Mouse (Mus musculus): ENCODE results near the gene Ncaph2. TPM values are rescaled to one million over a fixed set of nuclear protein-coding genes. Genes with fewer than 3 reads are reported as not detected.
A peak's percentile ranks its signal among the peaks of the same experiment; 100 is the strongest.

The Ncaph2 gene
- polyA plus RNA-seq, 1 experiment from 2014 or later = 177 TPM

GRCm38 (mm10) chr15:89351302-89351701, 4.2 kb upstream of the Ncaph2 start:
- no peak for ATAC-seq (ENCODE audit: insufficient number of reproducible peaks, insufficient read depth, low FRiP score, low TSS enrichment)
- Histone ChIP-seq H3K9ac (no peak overlapping the region), H3K27me3 (no peaks in the 10 kb centered on the region), H3K36me3 (peaks cover 37% of the 10 kb centered on the region), H3K27ac (no peak overlapping the region), H3K9me3 (no peaks in the 10 kb centered on the region), H3K4me2 (replicated peaks) (no peak overlapping the region), H3K4me3 (no peak overlapping the region), H3K4me1 (peaks cover 14% of the 10 kb centered on the region)
- 90% methylated on average over 15 of the region's 15 CpGs for WGBS

GRCm38 (mm10) chr15:89352054-89352453, 3.5 kb upstream of the Ncaph2 start:
- Histone ChIP-seq H3K4me1 (peaks cover 16% of the 10 kb centered on the region), H3K27me3 (no peaks in the 10 kb centered on the region), H3K27ac (no peak overlapping the region), H3K4me2 (replicated peaks) (no peak overlapping the region), H3K9ac (no peak overlapping the region), H3K36me3 (peaks cover 37% of the 10 kb centered on the region), H3K9me3 (no peaks in the 10 kb centered on the region), H3K4me3 (no peak overlapping the region)
- ATAC-seq (ENCODE audit: insufficient number of reproducible peaks, insufficient read depth, low FRiP score, low TSS enrichment) = no peak
- 95% methylated on average over 14 of the region's 14 CpGs for WGBS

GRCm38 (mm10) chr15:89352795-89353194, 2.7 kb upstream of the Ncaph2 start:
- H3K27me3 ChIP-seq = no peaks in the 10 kb centered on the region
- H3K36me3 ChIP-seq = peaks cover 37% of the 10 kb centered on the region
- no peak overlapping the region for H3K4me2 ChIP-seq (replicated peaks)
- no peak overlapping the region for H3K27ac ChIP-seq
- peaks cover 22% of the 10 kb centered on the region for H3K4me1 ChIP-seq
- 95% methylated on average over 12 of the region's 12 CpGs for WGBS
- ATAC-seq (ENCODE audit: insufficient number of reproducible peaks, insufficient read depth, low FRiP score, low TSS enrichment) = no peak
- H3K9me3 ChIP-seq = no peaks in the 10 kb centered on the region
- no peak overlapping the region for H3K9ac ChIP-seq
- H3K4me3 ChIP-seq = no peak overlapping the region

- H3K9me3 ChIP-seq = no peaks in the 10 kb centered on the region
- H3K27me3 ChIP-seq = no peaks in the 10 kb centered on the region
- peaks cover 37% of the 10 kb centered on the region for H3K36me3 ChIP-seq
- 94% methylated on average over 16 of the region's 16 CpGs for WGBS
- H3K27ac ChIP-seq = no peak overlapping the region
- 0 out of 2 replicates have a peak overlapping the region, but pooled peaks have one; percentile 72 for H3K4me3 ChIP-seq
- no peak overlapping the region for H3K9ac ChIP-seq
- no peak overlapping the region for H3K4me2 ChIP-seq (replicated peaks)
- H3K4me1 ChIP-seq = peaks cover 29% of the 10 kb centered on the region
- no peak for ATAC-seq (ENCODE audit: insufficient number of reproducible peaks, insufficient read depth, low FRiP score, low TSS enrichment)
Measured at GRCm38 (mm10) chr15:89353837-89354236, 1.7 kb upstream of the Ncaph2 start.

- ATAC-seq (ENCODE audit: insufficient number of reproducible peaks, insufficient read depth, low FRiP score, low TSS enrichment) = no peak
- 78% methylated on average over 7 of the region's 7 CpGs for WGBS
- no peaks in the 10 kb centered on the region for H3K27me3 ChIP-seq
Measured at GRCm38 (mm10) chr15:89354455-89354854, 1.1 kb upstream of the Ncaph2 start.

GRCm38 (mm10) chr15:89356372-89356771, 853 bp downstream of the Ncaph2 start:
- Histone ChIP-seq H3K36me3 (peaks cover 38% of the 10 kb centered on the region), H3K4me2 (replicated peaks) (peak overlapping the region; percentile 70), H3K9ac (peak overlapping the region; percentile 82), H3K27me3 (no peaks in the 10 kb centered on the region), H3K27ac (peak overlapping the region; percentile 92), H3K4me3 (peak overlapping the region; percentile 72), H3K9me3 (no peaks in the 10 kb centered on the region), H3K4me1 (peaks cover 33% of the 10 kb centered on the region)
- under 1% methylated on average over 15 of the region's 15 CpGs for WGBS
- ATAC-seq (ENCODE audit: insufficient number of reproducible peaks, insufficient read depth, low FRiP score, low TSS enrichment) = peak; percentile 75

More at GRCm38 (mm10) chr15:89354455-89354854, 1.1 kb upstream of the Ncaph2 start:
- peak overlapping the region; percentile 70 for H3K4me2 ChIP-seq (replicated peaks)
- H3K4me1 ChIP-seq = peaks cover 33% of the 10 kb centered on the region
- peak overlapping the region; percentile 72 for H3K4me3 ChIP-seq
- no peaks in the 10 kb centered on the region for H3K9me3 ChIP-seq
- peak overlapping the region; percentile 82 for H3K9ac ChIP-seq
- no peak overlapping the region for H3K27ac ChIP-seq
- H3K36me3 ChIP-seq = peaks cover 37% of the 10 kb centered on the region

GRCm38 (mm10) chr15:89358784-89359183, 3.3 kb downstream of the Ncaph2 start:
- H3K4me3 ChIP-seq = no peak overlapping the region
- H3K9me3 ChIP-seq = no peaks in the 10 kb centered on the region
- ATAC-seq (ENCODE audit: insufficient number of reproducible peaks, insufficient read depth, low FRiP score, low TSS enrichment) = no peak
- no peak overlapping the region for H3K27ac ChIP-seq
- peaks cover 30% of the 10 kb centered on the region for H3K4me1 ChIP-seq
- no peak overlapping the region for H3K4me2 ChIP-seq (replicated peaks)
- no peak overlapping the region for H3K9ac ChIP-seq
- peaks cover 38% of the 10 kb centered on the region for H3K36me3 ChIP-seq
- 90% methylated on average over 3 of the region's 3 CpGs for WGBS
- no peaks in the 10 kb centered on the region for H3K27me3 ChIP-seq

GRCm38 (mm10) chr15:89363051-89363450, 7.5 kb downstream of the Ncaph2 start:
- peaks cover 9% of the 10 kb centered on the region for H3K4me1 ChIP-seq
- no peaks in the 10 kb centered on the region for H3K27me3 ChIP-seq
- H3K4me3 ChIP-seq = no peak overlapping the region
- no peak overlapping the region for H3K9ac ChIP-seq
- no peak for ATAC-seq (ENCODE audit: insufficient number of reproducible peaks, insufficient read depth, low FRiP score, low TSS enrichment)
- H3K36me3 ChIP-seq = peaks cover 80% of the 10 kb centered on the region
- no peak overlapping the region for H3K27ac ChIP-seq
- H3K4me2 ChIP-seq (replicated peaks) = no peak overlapping the region
- 93% methylated on average over 7 of the region's 7 CpGs for WGBS
- no peaks in the 10 kb centered on the region for H3K9me3 ChIP-seq

- WGBS = 93% methylated on average over 4 of the region's 4 CpGs
- ATAC-seq (ENCODE audit: insufficient number of reproducible peaks, insufficient read depth, low FRiP score, low TSS enrichment) = no peak
Measured at GRCm38 (mm10) chr15:89365141-89365551, 9.6 kb downstream of the Ncaph2 start.

GRCm38 (mm10) chr15:89372068-89372467, 16.5 kb downstream of the Ncaph2 start:
- no peak overlapping the region for H3K4me2 ChIP-seq (replicated peaks)
- H3K36me3 ChIP-seq = peaks cover 57% of the 10 kb centered on the region
- ATAC-seq (ENCODE audit: insufficient number of reproducible peaks, insufficient read depth, low FRiP score, low TSS enrichment) = no peak
- WGBS = 89% methylated on average over 13 of the region's 13 CpGs
- H3K27ac ChIP-seq = no peak overlapping the region
- H3K4me3 ChIP-seq = no peak overlapping the region
- peaks cover 13% of the 10 kb centered on the region for H3K4me1 ChIP-seq
- no peaks in the 10 kb centered on the region for H3K9me3 ChIP-seq
- H3K27me3 ChIP-seq = peaks cover 13% of the 10 kb centered on the region
- no peak overlapping the region for H3K9ac ChIP-seq

More at GRCm38 (mm10) chr15:89365141-89365551, 9.6 kb downstream of the Ncaph2 start:
- Histone ChIP-seq H3K9ac (no peak overlapping the region), H3K27ac (no peak overlapping the region), H3K4me1 (no peaks in the 10 kb centered on the region), H3K27me3 (no peaks in the 10 kb centered on the region), H3K4me2 (replicated peaks) (no peak overlapping the region), H3K36me3 (peaks cover 99% of the 10 kb centered on the region), H3K9me3 (no peaks in the 10 kb centered on the region), H3K4me3 (no peak overlapping the region)

GRCm38 (mm10) chr15:89372536-89372935, 17.0 kb downstream of the Ncaph2 start:
- H3K9ac ChIP-seq = no peak overlapping the region
- H3K9me3 ChIP-seq = no peaks in the 10 kb centered on the region
- 85% methylated on average over 7 of the region's 7 CpGs for WGBS
- ATAC-seq (ENCODE audit: insufficient number of reproducible peaks, insufficient read depth, low FRiP score, low TSS enrichment) = no peak
- H3K27ac ChIP-seq = 0 out of 2 replicates have a peak overlapping the region, but pooled peaks have one; percentile 30
- H3K4me2 ChIP-seq (replicated peaks) = peak overlapping the region; percentile 69
- H3K4me1 ChIP-seq = peaks cover 13% of the 10 kb centered on the region
- peaks cover 18% of the 10 kb centered on the region for H3K27me3 ChIP-seq
- H3K36me3 ChIP-seq = peaks cover 52% of the 10 kb centered on the region
- H3K4me3 ChIP-seq = peak overlapping the region; percentile 57

GRCm38 (mm10) chr15:89373027-89373761, 17.7 kb downstream of the Ncaph2 start:
- WGBS = 1% methylated on average over 35 of the region's 35 CpGs
- peak overlapping the region; percentile 69 for H3K4me2 ChIP-seq (replicated peaks)
- H3K9ac ChIP-seq = peak overlapping the region; percentile 65
- peak overlapping the region; percentile 57 for H3K4me3 ChIP-seq
- H3K9me3 ChIP-seq = no peaks in the 10 kb centered on the region
- peaks cover 14% of the 10 kb centered on the region for H3K4me1 ChIP-seq
- H3K27ac ChIP-seq = peak overlapping the region; percentile 81
- H3K36me3 ChIP-seq = peaks cover 45% of the 10 kb centered on the region
- peaks cover 24% of the 10 kb centered on the region for H3K27me3 ChIP-seq
- peak; percentile 70 for ATAC-seq (ENCODE audit: insufficient number of reproducible peaks, insufficient read depth, low FRiP score, low TSS enrichment)

All from embryonic facial prominence, embryonic 12.5 days (tissue).